Mouse (Mus musculus): ENCODE results near the gene Olfr1555-ps1. TPM values are rescaled to one million over a fixed set of nuclear protein-coding genes. Genes with fewer than 3 reads are reported as not detected.

The Olfr1555-ps1 gene
- polyA plus RNA-seq (2012; rRNA removed) = not detected in 2 replicates

GRCm38 (mm10) chr19:12170062-12170599 is at the start of gene Olfr1555-ps1:
TSS of gene Olfr1555-ps1 (minus strand) at chr19:12170112.

DNA sequence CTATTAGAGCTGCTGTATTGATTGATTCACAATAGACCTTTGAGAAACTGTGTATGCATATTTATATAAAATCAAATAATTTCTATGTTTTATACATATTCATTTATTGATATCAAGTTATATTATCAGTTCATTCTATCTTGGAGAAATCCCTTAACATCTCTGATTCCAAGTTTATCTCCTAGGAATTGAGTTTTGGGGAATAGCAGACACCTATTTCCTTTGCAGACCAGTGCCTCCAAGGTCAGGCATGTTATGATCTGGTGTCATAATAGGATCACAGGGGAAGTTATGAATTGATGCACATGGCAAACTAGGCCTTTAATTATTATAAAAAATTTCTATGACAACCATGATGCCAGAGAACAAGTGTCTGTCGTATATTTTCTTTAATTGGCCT is 30.4 kb upstream of the Olfr1555-ps1 start, which contains the start of gene Olfr1431:
Gene Olfr1431 (plus strand): TSS at position 301 of the 400 bp plus-strand sequence.

DNA sequence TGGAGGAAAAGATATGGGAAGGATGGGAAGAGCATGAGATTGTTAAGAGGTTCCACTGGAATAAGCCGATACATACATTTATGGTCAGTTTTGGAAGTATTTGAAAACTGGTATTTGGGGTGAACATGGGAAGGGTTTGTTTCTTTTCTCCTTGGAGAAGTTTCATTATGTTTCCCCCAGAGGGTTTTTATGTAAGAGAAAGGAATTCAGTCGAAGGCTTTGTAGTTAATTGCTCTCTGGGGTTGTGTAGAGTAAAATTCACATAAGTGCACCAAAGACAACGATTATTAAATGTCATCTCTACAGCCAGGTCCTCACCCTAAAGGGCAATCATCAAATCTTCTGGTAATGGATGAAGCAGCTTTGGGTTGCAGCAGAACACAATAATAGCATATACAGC is 46.8 kb downstream of the Olfr1555-ps1 start, which contains the start of gene Olfr76:
Gene Olfr76 (minus strand): TSS at position 101 of the 400 bp plus-strand sequence.

GRCm38 (mm10) chr19:12115797-12116196 is 54.1 kb downstream of the Olfr1555-ps1 start, which contains the start of gene Olfr1428:
TSS of gene Olfr1428 (minus strand) at chr19:12115897.

Other genes starting within 250 kb of the Olfr1555-ps1 start
- gene Osbp, start 204.2 kb downstream of the Olfr1555-ps1 start, polyA plus RNA-seq (2012; rRNA removed) = 15.3 and 15.4 TPM in 2 replicates
- gene Olfr1423, start 128.8 kb downstream of the Olfr1555-ps1 start, polyA plus RNA-seq (2012; rRNA removed) = not detected in 2 replicates
- gene Olfr1424, start 107.4 kb downstream of the Olfr1555-ps1 start, polyA plus RNA-seq (2012; rRNA removed) = not detected in 2 replicates
- gene Olfr1425, start 92.4 kb downstream of the Olfr1555-ps1 start, polyA plus RNA-seq (2012; rRNA removed) = not detected in 2 replicates
- gene Olfr1426, start 78.1 kb downstream of the Olfr1555-ps1 start, polyA plus RNA-seq (2012; rRNA removed) = not detected in 2 replicates
- gene Olfr1427, start 66.8 kb downstream of the Olfr1555-ps1 start, polyA plus RNA-seq (2012; rRNA removed) = not detected in 2 replicates
- gene Olfr1428, start 54.2 kb downstream of the Olfr1555-ps1 start, polyA plus RNA-seq (2012; rRNA removed) = not detected in 2 replicates
- not detected in 2 replicates for gene Olfr76, start 46.9 kb downstream of the Olfr1555-ps1 start, polyA plus RNA-seq (2012; rRNA removed)
- not detected in 2 replicates for gene Olfr1431, start 30.5 kb upstream of the Olfr1555-ps1 start, polyA plus RNA-seq (2012; rRNA removed)
- gene Olfr1432, start 62.5 kb upstream of the Olfr1555-ps1 start, polyA plus RNA-seq (2012; rRNA removed) = not detected in 2 replicates
- not detected in 2 replicates for gene Olfr262, start 71.5 kb upstream of the Olfr1555-ps1 start, polyA plus RNA-seq (2012; rRNA removed)
- not detected in 2 replicates for gene Olfr235, start 90.9 kb upstream of the Olfr1555-ps1 start, polyA plus RNA-seq (2012; rRNA removed)
- not detected in 2 replicates for gene Olfr1434, start 109.7 kb upstream of the Olfr1555-ps1 start, polyA plus RNA-seq (2012; rRNA removed)
- not detected in 2 replicates for gene Olfr1436, start 129.0 kb upstream of the Olfr1555-ps1 start, polyA plus RNA-seq (2012; rRNA removed)
- not detected in 2 replicates for gene Olfr1437, start 155.0 kb upstream of the Olfr1555-ps1 start, polyA plus RNA-seq (2012; rRNA removed)
- not detected in 2 replicates for gene Olfr1438-ps1, start 165.8 kb upstream of the Olfr1555-ps1 start, polyA plus RNA-seq (2012; rRNA removed)
- not detected in 2 replicates for gene Olfr1440, start 217.2 kb upstream of the Olfr1555-ps1 start, polyA plus RNA-seq (2012; rRNA removed)
- gene Olfr1441, start 247.3 kb upstream of the Olfr1555-ps1 start, polyA plus RNA-seq (2012; rRNA removed) = not detected in 2 replicates

All from colon, adult 2 months (tissue).